Mouse (Mus musculus) heart, embryonic 10.5 days (tissue): ENCODE data around the gene Imp4. TPM values are rescaled to one million over a fixed set of nuclear protein-coding genes. Genes with fewer than 3 reads are reported as not detected.

Experiments
- DNase-seq: peaks from one replicate; pipeline ENCODE4 v3.0.0-alpha.2; 2017; ENCODE audit warnings: low spot score
- H3K27ac ChIP-seq: fragments of 300-500 bp; sonication (generic); 2 replicates; pipeline ENCODE4 v1.5.1; 2016; ENCODE audit warnings: mild to moderate bottlenecking
- H3K27me3 ChIP-seq: fragments of 300-500 bp; sonication (generic); 2 replicates; pipeline ENCODE4 v1.6.1; 2016; ENCODE audit warnings: mild to moderate bottlenecking; ENCODE audit not compliant: poor library complexity, insufficient read depth, severe bottlenecking
- H3K36me3 ChIP-seq: fragments of 300-500 bp; sonication (generic); 2 replicates; pipeline ENCODE4 v1.6.1; 2016; ENCODE audit warnings: mild to moderate bottlenecking, moderate library complexity
- H3K4me1 ChIP-seq: fragments of 300-500 bp; sonication (generic); 2 replicates; pipeline ENCODE4 v1.6.1; 2016; ENCODE audit warnings: mild to moderate bottlenecking
- H3K4me3 ChIP-seq: fragments of 300-500 bp; sonication (generic); 2 replicates; pipeline ENCODE4 v1.5.1; 2016; ENCODE audit warnings: mild to moderate bottlenecking, moderate library complexity
- H3K9me3 ChIP-seq: fragments of 300-500 bp; sonication (generic); 2 replicates; pipeline ENCODE4 v1.6.1; 2016; ENCODE audit warnings: mild to moderate bottlenecking, moderate library complexity
- WGBS: fragments of 180-500 bp; shearing (Covaris S2); methylation state at CpG from one replicate; pipeline ENCODE4 v1.1.7; 2016; 5-methylcytosine and 5-hydroxymethylcytosine counted together
- polyA plus RNA-seq: library from polyadenylated mRNA; unstranded; fragments of >200 nt; fragmentation: Nextera tagmentation; extraction: Ambion mirVana; gene quantifications from 2 replicates; pipeline ENCODE4 v1.2.1, GENCODE M21; 2016

The Imp4 gene
- 97.6 and 113 TPM in 2 replicates for polyA plus RNA-seq

DNA sequence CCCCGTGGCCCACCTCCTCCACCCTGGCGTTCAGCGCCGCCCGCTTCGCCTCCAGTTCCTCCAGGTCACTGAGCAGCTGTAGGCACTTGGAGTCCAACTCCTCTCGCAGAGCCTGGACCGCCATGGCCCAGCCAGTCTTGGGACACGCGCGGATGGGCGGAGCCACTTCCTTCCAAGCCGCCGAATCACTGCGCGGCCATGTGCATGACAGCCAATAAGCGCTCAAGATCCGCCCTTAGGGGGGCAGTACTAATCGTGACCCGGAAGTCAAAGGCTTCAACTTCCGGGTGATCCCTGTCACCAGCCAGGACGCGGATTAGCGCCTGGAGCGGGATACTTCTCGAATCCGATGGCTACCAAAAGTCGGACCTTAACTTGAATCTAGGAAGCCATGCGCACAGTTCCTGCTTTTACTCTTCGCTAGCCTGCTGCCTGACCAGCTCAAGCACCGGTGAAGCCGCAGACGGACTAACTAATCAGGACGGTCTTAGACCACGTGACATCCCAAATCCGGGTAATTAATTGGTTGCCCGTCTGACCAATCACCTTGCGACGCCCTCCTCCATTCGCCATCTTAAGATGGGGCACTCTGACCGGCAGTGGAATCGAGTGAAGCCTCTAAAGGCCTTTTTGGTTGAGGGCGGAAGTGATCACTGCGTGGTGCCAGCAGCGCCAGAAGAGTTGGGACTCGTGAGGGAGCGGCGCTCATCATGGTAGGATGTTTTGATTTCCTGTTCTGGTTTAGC, at the start of gene Imp4, which contains the start of gene Ccdc115:
Gene Imp4 (plus strand): TSS at position 637 of the 746 bp plus-strand sequence.
Gene Ccdc115 (minus strand): TSS at position 458 of the 746 bp plus-strand sequence.
- peaks cover 39% of the 10 kb centered on the region for H3K36me3 ChIP-seq
- no peaks in the 10 kb centered on the region for H3K27me3 ChIP-seq
- H3K9me3 ChIP-seq = no peaks in the 10 kb centered on the region
- under 1% methylated on average over 48 of the region's 48 CpGs for WGBS
- peaks cover 11% of the 10 kb centered on the region; the same call in 1 of the 2 replicates for H3K4me1 ChIP-seq
- peak; percentile 99 for DNase-seq
- H3K27ac ChIP-seq = peak within 1 kb of the TSS; percentile 92
- H3K4me3 ChIP-seq = peak within 1 kb of the TSS; percentile 91

DNA sequence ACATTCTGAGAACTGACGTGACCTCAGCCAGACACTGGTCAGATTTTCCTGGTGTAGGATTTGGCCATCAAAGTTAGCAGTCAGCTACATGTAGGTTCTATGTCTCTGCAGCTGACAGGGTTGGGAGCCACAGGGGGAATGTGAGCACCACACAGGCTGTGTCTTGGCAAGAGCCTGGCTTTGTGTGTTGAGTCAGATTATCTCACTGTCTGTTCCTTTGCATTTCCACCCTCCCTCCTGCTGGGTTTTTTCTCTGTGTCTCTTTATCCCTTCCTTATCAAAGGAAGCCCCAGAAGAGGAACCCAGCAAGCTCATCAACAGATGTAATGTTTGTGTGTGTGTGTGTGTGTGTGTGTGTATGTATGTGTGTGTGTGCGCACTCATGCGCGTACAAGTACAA, 43.3 kb upstream of the Imp4 start:
- Histone ChIP-seq H3K9me3 (no peaks in the 10 kb centered on the region), H3K4me1 (no peaks in the 10 kb centered on the region), H3K27ac (no peak overlapping the region), H3K4me3 (no peak overlapping the region), H3K36me3 (no peaks in the 10 kb centered on the region), H3K27me3 (no peaks in the 10 kb centered on the region)
- 78% methylated on average over 4 of the region's 4 CpGs for WGBS
- DNase-seq = no peak

DNA sequence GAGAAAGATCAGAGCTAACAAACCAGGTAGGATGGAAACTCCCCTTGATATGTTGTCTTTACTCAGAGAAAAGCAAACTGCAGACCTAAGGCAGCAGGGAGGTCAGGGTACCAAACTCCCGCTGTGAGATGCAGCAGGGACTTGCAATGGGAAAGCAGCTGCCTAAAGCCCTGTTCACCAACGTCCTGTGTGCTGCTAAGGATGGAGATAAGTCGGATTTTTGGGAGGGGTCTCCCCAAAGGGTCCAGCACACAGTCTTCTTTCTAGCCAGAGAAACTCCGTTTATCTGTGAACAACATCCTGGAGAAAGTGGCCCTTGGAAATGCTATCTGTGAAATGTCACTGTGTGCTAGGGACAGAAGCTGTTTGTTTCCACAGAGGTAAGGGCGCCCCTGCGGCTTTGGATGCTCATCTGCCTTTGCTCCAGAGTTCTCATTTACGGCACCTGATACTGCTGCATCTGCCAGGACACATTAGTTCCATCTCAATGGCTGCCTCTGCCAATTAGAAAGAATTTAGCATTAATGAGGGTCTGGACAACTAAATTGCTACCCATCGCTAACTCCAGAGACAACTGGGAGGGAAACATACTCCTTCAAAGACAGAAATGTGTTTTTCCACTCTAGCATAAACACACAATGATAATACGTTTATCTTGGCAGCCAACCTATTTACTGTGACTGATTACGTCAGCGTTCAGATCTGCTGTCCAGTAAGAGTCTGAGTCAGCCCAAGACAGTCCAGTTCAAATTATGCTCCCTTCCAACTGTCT, 40.3 kb upstream of the Imp4 start:
- Histone ChIP-seq H3K4me3 (no peak overlapping the region), H3K27me3 (no peaks in the 10 kb centered on the region), H3K4me1 (no peaks in the 10 kb centered on the region), H3K27ac (no peak overlapping the region), H3K36me3 (no peaks in the 10 kb centered on the region), H3K9me3 (no peaks in the 10 kb centered on the region)
- DNase-seq = peak; percentile 55
- 35% methylated on average over 11 of the region's 11 CpGs for WGBS

DNA sequence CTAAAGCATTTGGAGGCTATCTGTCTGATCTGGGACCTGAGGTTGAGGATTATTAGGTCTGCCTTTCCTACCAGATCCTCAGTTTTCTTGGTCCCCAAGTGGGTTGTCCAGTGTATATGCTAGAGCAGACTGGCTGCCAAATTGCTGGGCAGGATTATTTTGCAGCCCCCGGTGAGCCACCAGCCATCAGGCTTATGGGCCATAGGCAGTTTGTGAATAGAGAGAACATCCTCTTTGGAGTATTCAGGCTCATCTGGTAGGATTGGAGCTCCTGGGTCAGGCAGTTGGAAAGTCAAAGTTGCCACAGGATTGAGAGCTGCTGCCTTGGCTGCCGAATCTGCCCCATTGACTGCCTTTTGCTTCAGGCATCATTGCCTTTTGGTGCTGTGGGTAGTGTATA, 11.2 kb upstream of the Imp4 start:
- H3K27me3 ChIP-seq = no peaks in the 10 kb centered on the region
- peak; percentile 45 for DNase-seq
- H3K4me1 ChIP-seq = peaks cover 6% of the 10 kb centered on the region
- no peak overlapping the region for H3K4me3 ChIP-seq
- H3K27ac ChIP-seq = no peak overlapping the region
- H3K9me3 ChIP-seq = peaks cover 13% of the 10 kb centered on the region; the same call in 1 of the 2 replicates
- peaks cover 23% of the 10 kb centered on the region; the same call in 1 of the 2 replicates for H3K36me3 ChIP-seq
- WGBS = 91% methylated on average over 2 of the region's 2 CpGs

DNA sequence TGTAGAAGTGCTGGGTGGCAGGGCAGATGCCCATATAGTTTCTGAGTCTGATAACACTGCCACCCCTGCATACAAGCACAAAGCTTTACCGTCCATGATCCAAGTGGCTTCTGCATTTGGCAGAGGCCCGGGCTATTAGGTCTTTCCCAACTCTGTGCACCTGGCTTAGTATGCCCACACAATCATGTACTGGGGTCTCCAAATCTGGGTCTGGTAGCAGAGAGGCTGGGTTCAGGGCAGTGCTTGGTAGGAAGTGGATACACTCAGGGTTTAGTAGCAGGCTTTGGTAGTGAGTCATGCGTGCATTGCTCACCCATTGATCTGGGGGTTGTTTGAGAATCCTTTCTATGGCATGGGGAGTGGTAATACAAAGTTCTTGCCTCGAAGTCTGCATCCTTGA, 10.4 kb upstream of the Imp4 start:
- 90% methylated on average over 4 of the region's 4 CpGs for WGBS

DNA sequence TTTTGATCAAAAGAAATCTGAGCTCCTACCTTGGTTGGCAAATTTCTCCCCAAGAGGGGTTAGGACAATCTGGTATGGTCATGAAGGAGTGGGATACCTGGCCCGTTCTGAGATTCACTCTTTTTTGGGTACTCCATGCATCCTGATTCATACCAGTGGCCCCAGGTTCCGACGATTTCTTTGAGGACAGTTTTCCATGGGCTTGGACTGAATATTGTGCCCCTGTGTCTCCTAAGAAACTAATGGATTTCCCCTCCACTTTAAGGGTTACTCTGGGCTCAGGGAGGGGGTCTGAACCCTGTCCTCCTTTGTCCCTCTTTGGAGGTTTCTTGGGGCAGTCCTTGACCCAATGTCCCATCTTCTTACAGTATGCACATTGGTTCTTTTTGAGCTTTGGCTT, 8.7 kb upstream of the Imp4 start:
- peaks cover 23% of the 10 kb centered on the region; the same call in 1 of the 2 replicates for H3K36me3 ChIP-seq

More for the DNA sequence above, 10.4 kb upstream of the Imp4 start:
- Histone ChIP-seq H3K9me3 (peaks cover 13% of the 10 kb centered on the region; the same call in 1 of the 2 replicates), H3K4me1 (peaks cover 10% of the 10 kb centered on the region), H3K36me3 (peaks cover 23% of the 10 kb centered on the region; the same call in 1 of the 2 replicates), H3K4me3 (no peak overlapping the region), H3K27ac (no peak overlapping the region), H3K27me3 (no peaks in the 10 kb centered on the region)
- DNase-seq = peak; percentile 63

DNA sequence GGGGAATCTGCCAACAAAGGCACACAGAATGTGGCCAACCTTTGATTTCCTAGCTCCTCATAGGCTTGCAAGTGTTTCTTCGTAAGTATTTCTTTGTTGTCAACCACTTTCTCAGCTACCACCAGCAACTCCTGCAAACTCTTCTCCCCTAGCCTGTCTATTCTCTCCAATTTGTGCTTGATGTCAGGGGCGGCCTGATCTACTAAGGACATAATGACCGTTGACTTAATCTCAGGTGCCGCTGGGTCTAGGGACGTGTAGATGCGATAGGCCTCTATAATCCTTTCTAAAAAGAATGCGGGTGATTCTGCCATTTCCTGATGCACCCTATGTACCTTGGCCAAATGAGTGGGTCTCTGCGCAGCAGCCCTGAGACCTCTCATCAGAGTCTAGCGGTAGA, 8.2 kb upstream of the Imp4 start:
- Histone ChIP-seq H3K36me3 (peaks cover 23% of the 10 kb centered on the region; the same call in 1 of the 2 replicates), H3K4me3 (no peak overlapping the region), H3K9me3 (peaks cover 13% of the 10 kb centered on the region; the same call in 1 of the 2 replicates), H3K27ac (no peak overlapping the region), H3K27me3 (no peaks in the 10 kb centered on the region), H3K4me1 (peaks cover 10% of the 10 kb centered on the region)
- DNase-seq = peak; percentile 54
- WGBS = 93% methylated on average over 9 of the region's 9 CpGs

More for the DNA sequence above, 8.7 kb upstream of the Imp4 start:
- peaks cover 13% of the 10 kb centered on the region; the same call in 1 of the 2 replicates for H3K9me3 ChIP-seq
- WGBS = 92% methylated on average over 3 of the region's 3 CpGs
- no peak overlapping the region for H3K4me3 ChIP-seq
- DNase-seq = peak; percentile 45
- peaks cover 10% of the 10 kb centered on the region for H3K4me1 ChIP-seq
- no peak overlapping the region for H3K27ac ChIP-seq
- no peaks in the 10 kb centered on the region for H3K27me3 ChIP-seq

DNA sequence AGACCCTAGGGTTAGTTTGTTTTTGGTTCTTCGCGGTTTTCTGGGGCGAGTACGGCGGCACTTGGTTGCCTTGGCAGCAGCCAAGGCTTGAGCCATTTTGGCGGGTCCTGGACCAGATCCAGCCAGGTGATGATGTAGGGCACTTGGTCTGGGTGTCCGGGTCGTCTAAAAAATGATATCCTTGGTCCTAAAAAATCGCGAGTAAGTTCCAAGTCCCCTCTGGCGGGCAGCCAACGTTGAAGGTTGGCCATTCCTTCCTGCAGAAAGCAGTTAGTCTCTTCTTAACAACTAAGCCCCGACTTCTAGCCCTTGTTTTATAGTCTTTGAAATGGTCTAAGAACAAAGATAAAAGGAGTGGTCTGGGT, 7.3 kb upstream of the Imp4 start:
- Histone ChIP-seq H3K9me3 (peaks cover 13% of the 10 kb centered on the region; the same call in 1 of the 2 replicates), H3K27me3 (no peaks in the 10 kb centered on the region), H3K27ac (peak overlapping the region; percentile 90), H3K4me3 (peak overlapping the region; percentile 60), H3K36me3 (peaks cover 31% of the 10 kb centered on the region), H3K4me1 (peaks cover 10% of the 10 kb centered on the region)
- DNase-seq = peak; percentile 65
- WGBS = 61% methylated on average over 13 of the region's 13 CpGs

DNA sequence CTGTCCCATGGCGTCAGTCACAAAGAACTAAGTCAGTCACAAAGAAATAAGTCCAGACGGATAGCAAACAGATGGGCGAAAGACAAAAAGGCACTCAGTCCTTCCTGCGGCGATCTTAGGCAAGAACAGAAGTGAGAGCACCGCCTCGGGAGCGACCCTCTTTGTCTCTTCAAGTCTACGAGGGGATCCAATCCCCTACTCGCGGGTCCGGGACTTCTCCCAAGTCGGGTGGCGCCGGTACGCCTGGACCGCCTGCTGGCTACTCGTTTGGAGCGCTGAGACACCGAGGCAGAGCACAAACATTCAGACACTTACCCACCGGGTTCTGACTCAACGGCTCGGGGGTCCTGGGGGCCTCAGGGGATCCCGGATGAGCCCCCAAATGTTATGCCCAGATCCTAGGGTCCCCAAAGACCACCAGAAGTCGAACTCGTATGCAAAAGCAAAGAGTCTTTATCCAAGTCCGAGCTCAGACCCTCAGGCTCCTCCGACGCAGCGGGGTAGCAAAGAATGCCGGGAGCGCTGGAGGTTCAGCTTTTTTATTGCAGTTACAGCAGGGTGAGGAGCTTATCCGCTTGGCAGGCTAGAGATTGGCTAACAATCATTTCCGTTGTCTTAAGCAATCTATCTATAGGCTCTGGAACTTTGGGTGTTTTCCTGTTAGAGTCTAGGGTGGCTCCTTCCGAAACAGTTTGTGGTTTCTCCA, 6.7 kb upstream of the Imp4 start:
- DNase-seq = peak; percentile 80
- H3K36me3 ChIP-seq = peaks cover 36% of the 10 kb centered on the region
- peaks cover 13% of the 10 kb centered on the region; the same call in 1 of the 2 replicates for H3K9me3 ChIP-seq
- H3K4me1 ChIP-seq = peaks cover 10% of the 10 kb centered on the region
- peak overlapping the region; percentile 60 for H3K4me3 ChIP-seq
- H3K27ac ChIP-seq = peak overlapping the region; percentile 90
- WGBS = 12% methylated on average over 35 of the region's 35 CpGs
- no peaks in the 10 kb centered on the region for H3K27me3 ChIP-seq

DNA sequence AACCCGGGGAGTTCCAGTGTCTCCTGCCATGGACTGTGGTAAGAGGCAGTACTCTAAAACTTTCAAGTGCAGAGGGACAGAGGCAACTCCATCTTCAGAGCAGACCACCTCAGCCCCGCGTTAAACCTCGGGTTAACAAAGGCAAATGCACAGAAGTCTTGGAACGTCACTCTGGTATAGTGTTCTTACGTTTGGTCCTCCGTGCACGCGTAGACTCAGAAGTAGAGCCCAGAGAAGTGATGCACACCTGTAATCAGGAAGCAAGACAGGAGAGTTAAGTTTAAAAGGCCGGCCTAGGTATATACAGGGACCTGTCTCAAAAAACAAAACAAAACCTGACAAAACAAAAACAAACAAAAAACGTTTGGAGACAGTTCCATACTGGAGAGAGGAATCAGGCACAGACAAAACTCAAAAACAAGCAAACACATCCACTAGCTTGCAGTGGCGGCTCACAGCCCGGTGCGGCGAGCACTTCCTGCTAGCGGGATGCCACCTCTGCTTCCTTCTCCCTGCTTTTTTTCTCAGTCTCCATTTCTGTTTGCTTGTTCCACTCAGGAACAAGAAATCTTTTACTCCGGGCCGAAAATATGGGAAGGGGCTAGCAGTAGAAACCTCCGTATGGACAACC, 5.6 kb upstream of the Imp4 start:
- DNase-seq = peak; percentile 75
- 14% methylated on average over 19 of the region's 19 CpGs for WGBS
- H3K27ac ChIP-seq = peak overlapping the region; percentile 90

DNA sequence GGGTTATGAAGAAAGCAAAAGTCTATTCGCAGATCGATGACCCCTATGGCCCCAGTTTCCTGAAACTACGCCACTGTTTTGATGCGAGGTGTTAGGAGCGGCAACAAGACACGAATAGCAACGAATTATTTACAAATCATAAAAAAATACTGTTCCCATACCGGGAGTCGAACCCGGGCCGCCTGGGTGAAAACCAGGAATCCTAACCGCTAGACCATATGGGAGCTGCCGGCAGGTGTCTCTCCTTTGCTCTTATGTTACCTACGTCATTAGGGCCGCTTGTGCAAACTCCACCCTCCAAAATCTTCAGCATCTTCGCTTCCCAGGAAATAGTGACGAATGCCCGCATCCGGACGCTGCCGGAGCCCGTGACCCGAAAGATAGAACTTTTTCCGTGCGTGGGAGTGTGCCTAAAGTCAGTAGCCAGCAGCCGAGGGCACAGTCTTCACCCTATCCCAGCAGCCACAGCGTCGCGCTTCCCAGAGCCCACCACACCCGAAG, 4.9 kb upstream of the Imp4 start:
- H3K27me3 ChIP-seq = no peaks in the 10 kb centered on the region
- H3K9me3 ChIP-seq = peaks cover 13% of the 10 kb centered on the region; the same call in 1 of the 2 replicates
- peak overlapping the region; percentile 90 for H3K27ac ChIP-seq
- H3K36me3 ChIP-seq = peaks cover 36% of the 10 kb centered on the region
- peaks cover 14% of the 10 kb centered on the region for H3K4me1 ChIP-seq
- H3K4me3 ChIP-seq = peak overlapping the region; percentile 75
- DNase-seq = peak; percentile 94
- under 1% methylated on average over 30 of the region's 30 CpGs for WGBS

More for the DNA sequence above, 5.6 kb upstream of the Imp4 start:
- Histone ChIP-seq H3K27me3 (no peaks in the 10 kb centered on the region), H3K9me3 (peaks cover 13% of the 10 kb centered on the region; the same call in 1 of the 2 replicates), H3K4me1 (peaks cover 14% of the 10 kb centered on the region), H3K36me3 (peaks cover 36% of the 10 kb centered on the region), H3K4me3 (peak overlapping the region; percentile 75)
